Mouse (Mus musculus): ENCODE measurements around the gene Rnase11. TPM values are rescaled to one million over a fixed set of nuclear protein-coding genes. Genes with fewer than 3 reads are reported as not detected.

Gene Rnase11
- polyA plus RNA-seq, 1 experiment from 2014 or later = not detected

- ATAC-seq (replicated peaks; ENCODE audit: extremely low read depth, insufficient read depth, low FRiP score) = no peak
- WGBS = 73% methylated on average over 8 of the region's 8 CpGs
- Histone ChIP-seq H3K36me3 (ENCODE audit: control insufficient read depth, insufficient read depth) (no peaks in the 10 kb centered on the region), H3K4me2 (ENCODE audit: low read depth, low read length) (peak within 1 kb of the TSS; percentile 36), H3K4me1 (ENCODE audit: control insufficient read depth, insufficient read depth, low read length) (peaks cover 22% of the 10 kb centered on the region), H3K27ac (ENCODE audit: low read length) (peak within 1 kb of the TSS; percentile 96), H3K9me3 (replicated peaks; ENCODE audit: control insufficient read depth, low read length) (0 out of 2 replicates have a peak, but pooled peaks cover 4% of the 10 kb centered on the region), H3K9ac (ENCODE audit: low read length) (peak within 1 kb of the TSS; percentile 57; the same call in 1 of the 2 replicates), H3K4me3 (ENCODE audit: low read length) (no peak within 1 kb of the TSS), H3K27me3 (ENCODE audit: control insufficient read depth, insufficient read depth, low read length) (no peaks in the 10 kb centered on the region)
Measured at GRCm38 (mm10) chr14:51007152-51007801, 42.7 kb downstream of the Rnase11 start, which contains the start of gene Rnase10. Rnase10 (plus strand) TSS chr14:51007751.

Other genes with a start within 250 kb of the Rnase11 start
- not detected in 2 replicates for gene Ccnb1ip1, start 242.4 kb downstream of the Rnase11 start, polyA plus RNA-seq (2015; fragmentation: Nextera tagmentation; extraction: Ambion mirVana)
- 39.3 and 40.4 TPM in 2 replicates for gene Parp2, start 242.3 kb downstream of the Rnase11 start, polyA plus RNA-seq (2015; fragmentation: Nextera tagmentation; extraction: Ambion mirVana)
- gene Tep1, start 179.6 kb downstream of the Rnase11 start, polyA plus RNA-seq (2015; fragmentation: Nextera tagmentation; extraction: Ambion mirVana) = 5.1 and 5.6 TPM in 2 replicates
- gene Klhl33, start 152.7 kb downstream of the Rnase11 start, polyA plus RNA-seq (2015; fragmentation: Nextera tagmentation; extraction: Ambion mirVana) = 0.12 and 0.16 TPM in 2 replicates
- 134 and 141 TPM in 2 replicates for gene Osgep, start 125.3 kb downstream of the Rnase11 start, polyA plus RNA-seq (2015; fragmentation: Nextera tagmentation; extraction: Ambion mirVana)
- 118 and 126 TPM in 2 replicates for gene Apex1, start 125.2 kb downstream of the Rnase11 start, polyA plus RNA-seq (2015; fragmentation: Nextera tagmentation; extraction: Ambion mirVana)
- 32.5 and 37.9 TPM in 2 replicates for gene Pip4p1, start 119.3 kb downstream of the Rnase11 start, polyA plus RNA-seq (2015; fragmentation: Nextera tagmentation; extraction: Ambion mirVana)
- 32.0 and 36.9 TPM in 2 replicates for gene Pnp, start 119.1 kb downstream of the Rnase11 start, polyA plus RNA-seq (2015; fragmentation: Nextera tagmentation; extraction: Ambion mirVana)
- not detected in 2 replicates for gene Gm49342, start 105.6 kb downstream of the Rnase11 start, polyA plus RNA-seq (2015; fragmentation: Nextera tagmentation; extraction: Ambion mirVana)
- gene Pnp2, start 94.2 kb downstream of the Rnase11 start, polyA plus RNA-seq (2015; fragmentation: Nextera tagmentation; extraction: Ambion mirVana) = 0.31 and 0.43 TPM in 2 replicates
- 0.21 and 0.37 TPM in 2 replicates for gene Rnase10, start 42.4 kb downstream of the Rnase11 start, polyA plus RNA-seq (2015; fragmentation: Nextera tagmentation; extraction: Ambion mirVana)
- gene Rnase9, start 8.3 kb downstream of the Rnase11 start, polyA plus RNA-seq (2015; fragmentation: Nextera tagmentation; extraction: Ambion mirVana) = not detected in 2 replicates
- 0.71 TPM in 1 of 2 replicates, not detected in the other for gene Rnase12, start 7.5 kb upstream of the Rnase11 start, polyA plus RNA-seq (2015; fragmentation: Nextera tagmentation; extraction: Ambion mirVana)
- not detected in 2 replicates for gene Olfr750, start 24.3 kb upstream of the Rnase11 start, polyA plus RNA-seq (2015; fragmentation: Nextera tagmentation; extraction: Ambion mirVana)
- 27.3 and 30.5 TPM in 2 replicates for gene Rnase4, start 40.9 kb upstream of the Rnase11 start, polyA plus RNA-seq (2015; fragmentation: Nextera tagmentation; extraction: Ambion mirVana)
- 3.4 and 4.4 TPM in 2 replicates for gene Ang, start 41.0 kb upstream of the Rnase11 start, polyA plus RNA-seq (2015; fragmentation: Nextera tagmentation; extraction: Ambion mirVana)
- not detected in 2 replicates for gene Eddm3b, start 64.3 kb upstream of the Rnase11 start, polyA plus RNA-seq (2015; fragmentation: Nextera tagmentation; extraction: Ambion mirVana)
- gene Rnase6, start 73.7 kb upstream of the Rnase11 start, polyA plus RNA-seq (2015; fragmentation: Nextera tagmentation; extraction: Ambion mirVana) = 0.80 and 1.1 TPM in 2 replicates
- 0.91 and 1.1 TPM in 2 replicates for gene Rnase1, start 96.6 kb upstream of the Rnase11 start, polyA plus RNA-seq (2015; fragmentation: Nextera tagmentation; extraction: Ambion mirVana)
- not detected in 2 replicates for gene Rnase2b, start 112.1 kb upstream of the Rnase11 start, polyA plus RNA-seq (2015; fragmentation: Nextera tagmentation; extraction: Ambion mirVana)
- gene Ang2, start 149.0 kb upstream of the Rnase11 start, polyA plus RNA-seq (2015; fragmentation: Nextera tagmentation; extraction: Ambion mirVana) = not detected in 2 replicates
- not detected in 2 replicates for gene Ear14, start 153.2 kb upstream of the Rnase11 start, polyA plus RNA-seq (2015; fragmentation: Nextera tagmentation; extraction: Ambion mirVana)
- gene Rnase2a, start 205.9 kb upstream of the Rnase11 start, polyA plus RNA-seq (2015; fragmentation: Nextera tagmentation; extraction: Ambion mirVana) = not detected in 2 replicates

Measured in heart, embryonic 16.5 days (tissue).